Mouse (Mus musculus) intestine, postnatal 0 days (tissue): ENCODE measurements at regions not wholly inside any gene's neighbourhood (a gene's known extent, or its start where the extent isn't known, plus 50 kb on each side); places are given as distances from the start of the nearest gene placed in this dataset.

Experiments used
- ATAC-seq: fragments of 200-750 bp; cut with Nextera tagmentation; 2 replicates; pipeline ENCODE4 v1.8.0; 2017; ENCODE audit warnings: mild to moderate bottlenecking, moderate TSS enrichment, moderate library complexity
- H3K27ac ChIP-seq: fragments of 300-500 bp; sonication (generic); 2 replicates; pipeline ENCODE4 v1.5.1; 2014; ENCODE audit warnings: mild to moderate bottlenecking, low read depth, low read length, moderate library complexity
- H3K27me3 ChIP-seq: fragments of 300-500 bp; sonication (generic); replicated peaks from 2 replicates; pipeline ENCODE4 v1.6.1; 2014; ENCODE audit warnings: low read length, mixed read lengths; ENCODE audit not compliant: control insufficient read depth, insufficient read depth
- H3K36me3 ChIP-seq: fragments of 300-500 bp; sonication (generic); 2 replicates; pipeline ENCODE4 v1.6.1; 2014; ENCODE audit warnings: mild to moderate bottlenecking, moderate library complexity; ENCODE audit not compliant: control insufficient read depth, insufficient read depth
- H3K4me1 ChIP-seq: fragments of 300-500 bp; sonication (generic); replicated peaks from 2 replicates; pipeline ENCODE4 v1.6.1; 2014; ENCODE audit warnings: antibody characterized with exemption, low read length, mixed read lengths; ENCODE audit not compliant: control insufficient read depth, insufficient read depth
- H3K4me2 ChIP-seq: fragments of 300-500 bp; sonication (generic); replicated peaks from 2 replicates; pipeline ENCODE4 v1.6.1; 2014; ENCODE audit warnings: low read depth, mild to moderate bottlenecking, moderate library complexity
- H3K4me3 ChIP-seq: fragments of 300-500 bp; sonication (generic); 2 replicates; pipeline ENCODE4 v1.5.1; 2014; ENCODE audit warnings: low read depth, low read length
- H3K9ac ChIP-seq: fragments of 300-500 bp; sonication (generic); 2 replicates; pipeline ENCODE4 v1.6.1; 2014; ENCODE audit warnings: mild to moderate bottlenecking, low read depth, low read length
- H3K9me3 ChIP-seq: fragments of 300-500 bp; sonication (generic); 2 replicates; pipeline ENCODE4 v1.6.1; 2016; ENCODE audit warnings: mixed run types; ENCODE audit not compliant: control insufficient read depth
- CTCF ChIP-seq: sonication (generic); IDR thresholded peaks from 2 replicates; pipeline ENCODE4 v1.5.1; 2016; ENCODE audit warnings: low read depth, mild to moderate bottlenecking, control low read depth, antibody characterized with exemption, moderate library complexity
- WGBS: fragments of 180-500 bp; shearing (Covaris S2); extraction: QIAGEN DNeasy Blood & Tissue Kit; methylation state at CpG from one replicate; pipeline ENCODE4 v1.1.7; 2014; 5-methylcytosine and 5-hydroxymethylcytosine counted together

- ATAC-seq, result no peak
- H3K27ac ChIP-seq, result no peak overlapping the region
- H3K36me3 ChIP-seq, result no peaks in the 10 kb centered on the region
- WGBS, result 37% methylated on average over 1 of the region's 1 CpGs
- no peak overlapping the region for H3K4me2 ChIP-seq
- H3K9me3 ChIP-seq, result no peaks in the 10 kb centered on the region
- no peak for TF ChIP-seq CTCF
- H3K27me3 ChIP-seq, result no peaks in the 10 kb centered on the region
- no peak overlapping the region for H3K9ac ChIP-seq
- no peak overlapping the region for H3K4me3 ChIP-seq
- H3K4me1 ChIP-seq, result no peaks in the 10 kb centered on the region
Measured at GRCm38 (mm10) chr7:121280597-121280996, 111.1 kb upstream of the Hs3st2 start.

GRCm38 (mm10) chr7:121282154-121282553, 109.5 kb upstream of the Hs3st2 start:
- H3K36me3 ChIP-seq, result no peaks in the 10 kb centered on the region
- 46% methylated on average over 7 of the region's 7 CpGs for WGBS
- H3K9me3 ChIP-seq, result no peaks in the 10 kb centered on the region
- no peak overlapping the region for H3K4me3 ChIP-seq
- no peaks in the 10 kb centered on the region for H3K27me3 ChIP-seq
- H3K27ac ChIP-seq, result no peak overlapping the region
- no peaks in the 10 kb centered on the region for H3K4me1 ChIP-seq
- H3K4me2 ChIP-seq, result no peak overlapping the region
- no peak overlapping the region for H3K9ac ChIP-seq
- TF ChIP-seq CTCF, result no peak
- ATAC-seq, result no peak

- H3K9ac ChIP-seq, result no peak overlapping the region
- no peaks in the 10 kb centered on the region for H3K27me3 ChIP-seq
- ATAC-seq, result no peak
- H3K27ac ChIP-seq, result no peak overlapping the region
- H3K9me3 ChIP-seq, result no peaks in the 10 kb centered on the region
- no peaks in the 10 kb centered on the region for H3K36me3 ChIP-seq
- WGBS, result 81% methylated on average over 16 of the region's 16 CpGs
- no peak for TF ChIP-seq CTCF
- H3K4me1 ChIP-seq, result no peaks in the 10 kb centered on the region
- H3K4me2 ChIP-seq, result no peak overlapping the region
- H3K4me3 ChIP-seq, result no peak overlapping the region
Measured at GRCm38 (mm10) chr7:121289737-121290136, 101.9 kb upstream of the Hs3st2 start.

- no peak overlapping the region for H3K27ac ChIP-seq
- TF ChIP-seq CTCF, result no peak
Measured at GRCm38 (mm10) chr7:121296151-121296695, 95.4 kb upstream of the Hs3st2 start.

GRCm38 (mm10) chr7:121312961-121313587, 78.6 kb upstream of the Hs3st2 start:
- H3K9ac ChIP-seq, result no peak overlapping the region
- H3K4me2 ChIP-seq, result no peak overlapping the region; the same call in 1 of the 2 replicates
- H3K27ac ChIP-seq, result no peak overlapping the region
- no peaks in the 10 kb centered on the region for H3K4me1 ChIP-seq
- no peak for ATAC-seq
- H3K9me3 ChIP-seq, result no peaks in the 10 kb centered on the region
- TF ChIP-seq CTCF, result no peak
- no peaks in the 10 kb centered on the region for H3K27me3 ChIP-seq
- 15% methylated on average over 19 of the region's 19 CpGs for WGBS
- no peak overlapping the region for H3K4me3 ChIP-seq
- no peaks in the 10 kb centered on the region for H3K36me3 ChIP-seq

More at GRCm38 (mm10) chr7:121296151-121296695, 95.4 kb upstream of the Hs3st2 start:
- Histone ChIP-seq H3K4me2 (no peak overlapping the region), H3K27me3 (no peaks in the 10 kb centered on the region), H3K9me3 (no peaks in the 10 kb centered on the region), H3K4me1 (no peaks in the 10 kb centered on the region), H3K4me3 (no peak overlapping the region), H3K36me3 (no peaks in the 10 kb centered on the region), H3K9ac (no peak overlapping the region)
- no peak for ATAC-seq
- WGBS, result 73% methylated on average over 3 of the region's 3 CpGs

GRCm38 (mm10) chr7:121314521-121314920, 77.1 kb upstream of the Hs3st2 start:
- no peak for ATAC-seq
- Histone ChIP-seq H3K9ac (no peak overlapping the region), H3K9me3 (no peaks in the 10 kb centered on the region), H3K27me3 (no peaks in the 10 kb centered on the region), H3K4me3 (no peak overlapping the region), H3K4me1 (no peaks in the 10 kb centered on the region), H3K36me3 (no peaks in the 10 kb centered on the region), H3K4me2 (no peak overlapping the region), H3K27ac (no peak overlapping the region)
- 78% methylated on average over 4 of the region's 4 CpGs for WGBS
- TF ChIP-seq CTCF, result no peak
